Mouse (Mus musculus): ENCODE measurements around the gene Cdhr3.
"Not testable (repeated sequence)": the region's sequence is repeated elsewhere in the genome, so short reads cannot be mapped to it uniquely, and the experiment has no call there.

Cdhr3 gene

GRCm38 (mm10) chr12:33076309-33076708 lies 16.4 kb downstream of the Cdhr3 start:
- DNase-seq (ENCODE audit: low spot score in 2 of 2) = no peak

- DNase-seq (ENCODE audit: low spot score in 2 of 2) = no peak
These were observed 20.6 kb downstream of the Cdhr3 start for GRCm38 (mm10) chr12:33071901-33072672.

DNA sequence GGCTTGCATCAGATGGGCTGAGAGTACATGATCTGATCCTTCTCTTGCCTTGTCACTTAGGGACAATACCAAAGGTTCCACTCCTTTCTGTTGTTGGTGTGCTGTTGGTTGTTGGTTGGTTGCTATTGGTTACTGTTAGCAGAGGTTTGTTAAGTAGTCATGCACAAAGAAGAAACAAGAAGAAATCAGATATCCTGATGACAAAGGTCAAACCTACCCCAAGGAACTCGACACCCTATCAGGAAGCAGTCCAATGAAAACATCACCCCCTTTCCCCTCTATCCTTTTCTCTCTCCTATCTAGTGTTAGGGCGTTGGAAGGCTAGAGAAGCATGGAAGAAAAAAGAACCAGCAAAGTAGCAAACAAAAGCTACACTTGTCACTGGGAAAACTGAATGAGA lies 23.7 kb downstream of the Cdhr3 start:
- DNase-seq (ENCODE audit: low spot score in 2 of 2) = no peak

GRCm38 (mm10) chr12:33066355-33066754 lies 26.3 kb downstream of the Cdhr3 start:
- no peak for DNase-seq (ENCODE audit: low spot score in 2 of 2)

DNA sequence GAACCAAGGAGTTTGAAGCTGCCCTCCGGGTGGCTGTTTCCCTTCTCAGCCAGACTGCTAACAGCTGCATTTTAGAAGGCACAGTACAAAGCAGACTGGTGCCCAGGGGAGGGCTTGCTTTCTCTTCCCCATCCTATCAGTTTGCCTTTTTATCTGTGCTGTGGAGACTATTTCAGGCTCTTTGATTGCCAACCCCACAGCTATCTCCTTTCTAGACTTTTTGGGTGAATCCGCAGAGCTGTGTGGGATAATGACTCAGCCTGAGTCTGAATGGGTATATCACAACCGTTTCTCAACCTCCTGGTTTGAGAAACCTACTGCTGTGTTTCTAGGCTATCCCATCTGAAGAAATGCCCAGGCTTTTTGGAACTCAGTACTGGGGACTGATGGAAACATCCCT lies 27.5 kb downstream of the Cdhr3 start:
- DNase-seq (ENCODE audit: low spot score in 2 of 2) = no peak

DNA sequence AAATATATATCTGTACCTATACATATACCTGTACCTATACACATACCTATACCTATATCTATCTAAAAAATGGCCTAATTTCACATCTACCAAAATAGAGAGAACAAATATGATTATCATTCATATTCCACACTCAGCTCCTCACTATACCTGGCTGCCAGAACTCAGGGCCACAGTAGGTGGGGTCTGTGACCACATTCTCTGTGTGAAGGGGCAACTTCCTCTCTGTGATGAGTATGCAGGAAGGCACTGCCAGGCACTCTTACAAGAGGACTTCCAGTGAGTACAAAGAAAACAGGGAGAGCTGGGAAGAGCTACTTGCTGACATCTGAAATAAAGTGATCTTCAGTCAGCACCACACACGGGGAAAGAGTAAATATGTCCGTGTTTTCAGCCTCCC lies 28.4 kb downstream of the Cdhr3 start:
- DNase-seq (ENCODE audit: low spot score in 2 of 2) = no peak

GRCm38 (mm10) chr12:33063250-33063649 lies 29.4 kb downstream of the Cdhr3 start:
- no peak for DNase-seq (ENCODE audit: low spot score in 2 of 2)

- not testable (repeated sequence) for DNase-seq (ENCODE audit: low spot score in 2 of 2)
These were observed 30.3 kb downstream of the Cdhr3 start for GRCm38 (mm10) chr12:33062379-33062778.

GRCm38 (mm10) chr12:33061651-33062050 lies 31.0 kb downstream of the Cdhr3 start:
- no peak for DNase-seq (ENCODE audit: low spot score in 2 of 2)

DNA sequence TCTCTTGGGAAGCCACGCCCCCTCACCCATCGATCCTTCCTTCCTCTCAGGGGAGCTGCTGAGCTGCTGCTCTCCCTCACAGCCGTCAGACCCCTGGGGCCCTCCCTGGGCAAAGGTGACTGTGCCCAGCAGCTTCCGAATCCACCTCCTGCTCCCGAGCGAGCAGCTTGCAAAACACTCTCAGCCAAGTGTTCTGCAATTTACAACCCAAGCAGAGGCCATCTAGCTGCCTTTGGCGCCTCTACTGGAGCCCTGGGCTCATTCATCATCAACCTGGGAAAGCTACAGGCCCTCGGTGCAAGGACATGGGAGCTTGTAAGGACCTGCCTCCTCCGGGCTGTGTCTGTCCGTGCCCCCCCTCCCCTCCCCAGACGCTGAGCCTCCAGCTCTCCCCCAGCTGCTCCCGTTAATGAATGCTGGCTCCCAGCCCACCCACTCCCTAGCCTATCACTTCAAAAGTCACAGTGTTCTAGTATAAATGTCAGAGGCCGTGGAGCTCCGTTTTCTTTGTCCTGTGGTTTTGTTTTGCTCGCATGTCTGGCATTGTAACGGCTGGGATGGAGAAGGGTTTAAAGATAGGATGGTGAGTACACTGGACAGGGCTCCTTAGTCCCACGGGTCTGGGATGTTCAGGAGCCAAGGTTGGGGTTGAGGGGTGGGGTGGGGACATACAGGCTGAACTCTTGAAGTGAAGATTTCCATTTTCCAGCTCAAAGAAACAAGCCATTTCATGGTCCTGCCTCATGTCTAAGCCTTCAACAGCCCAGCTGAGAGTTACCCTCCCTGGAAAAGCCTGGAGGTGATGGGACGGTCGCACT lies 35.2 kb downstream of the Cdhr3 start:
- no peak for DNase-seq (ENCODE audit: low spot score in 2 of 2)

DNA sequence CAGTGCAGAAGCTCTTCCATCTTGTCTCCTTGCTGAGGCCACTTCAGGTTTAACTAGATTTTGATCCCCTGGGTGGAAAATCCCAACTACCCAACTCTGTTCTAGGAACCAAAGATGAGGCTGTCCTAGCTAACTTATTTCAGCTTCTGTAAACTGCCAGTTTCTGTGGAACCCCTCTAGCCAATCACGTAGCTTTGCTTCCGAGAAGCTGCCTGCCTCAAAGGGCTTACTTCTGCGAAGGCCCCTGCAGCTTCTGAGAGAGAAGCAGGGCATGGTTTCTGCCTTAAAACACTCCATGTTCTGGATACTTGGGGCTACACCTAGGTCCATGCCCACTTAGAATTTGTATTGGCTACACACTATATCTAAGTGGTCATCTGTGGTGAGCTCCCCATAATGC lies 36.1 kb downstream of the Cdhr3 start:
- no peak for DNase-seq (ENCODE audit: low spot score in 2 of 2)

GRCm38 (mm10) chr12:33056074-33056473 lies 36.6 kb downstream of the Cdhr3 start:
- DNase-seq (ENCODE audit: low spot score in 2 of 2) = no peak

DNA sequence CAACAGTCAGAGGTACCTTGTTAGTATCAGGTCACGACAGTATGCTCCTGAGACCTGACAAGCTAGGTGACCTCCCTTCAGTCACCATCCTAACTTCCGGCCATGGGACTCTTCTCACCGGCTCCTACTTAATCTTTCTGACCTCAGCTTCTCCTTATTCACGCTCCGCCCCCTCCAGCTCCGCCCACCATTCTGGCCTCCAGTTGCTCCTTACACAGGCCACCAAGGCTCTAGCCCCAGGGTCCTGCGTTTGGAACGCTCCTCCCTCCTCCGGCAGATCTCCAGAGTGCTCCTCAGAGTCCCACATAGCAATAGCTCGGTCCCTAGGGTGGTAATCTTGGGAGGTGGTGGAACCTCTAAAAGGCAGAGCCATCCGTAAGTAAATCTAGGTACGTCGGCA lies 38.9 kb downstream of the Cdhr3 start:
- DNase-seq (ENCODE audit: low spot score in 2 of 2) = no peak

DNA sequence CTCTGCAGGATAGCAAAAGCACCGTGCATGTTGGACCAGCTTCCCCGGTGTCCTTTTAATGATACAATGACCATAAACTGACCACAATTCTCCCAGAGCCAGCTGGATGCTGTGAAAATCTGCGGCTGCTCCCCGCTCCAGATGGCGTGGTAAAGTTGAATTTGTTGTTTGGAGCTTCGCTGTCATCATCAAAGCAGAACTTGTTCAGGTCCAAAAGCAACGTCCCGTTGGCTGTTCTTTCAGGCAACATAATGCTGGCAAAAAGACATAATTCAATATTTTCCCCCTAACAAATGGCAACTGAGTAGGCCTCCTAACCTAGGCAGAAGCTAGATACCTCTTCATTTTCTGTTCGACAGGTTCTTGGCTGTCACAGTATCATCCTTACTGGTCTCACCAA lies 39.4 kb downstream of the Cdhr3 start:
- no peak for DNase-seq (ENCODE audit: low spot score in 2 of 2)

DNA sequence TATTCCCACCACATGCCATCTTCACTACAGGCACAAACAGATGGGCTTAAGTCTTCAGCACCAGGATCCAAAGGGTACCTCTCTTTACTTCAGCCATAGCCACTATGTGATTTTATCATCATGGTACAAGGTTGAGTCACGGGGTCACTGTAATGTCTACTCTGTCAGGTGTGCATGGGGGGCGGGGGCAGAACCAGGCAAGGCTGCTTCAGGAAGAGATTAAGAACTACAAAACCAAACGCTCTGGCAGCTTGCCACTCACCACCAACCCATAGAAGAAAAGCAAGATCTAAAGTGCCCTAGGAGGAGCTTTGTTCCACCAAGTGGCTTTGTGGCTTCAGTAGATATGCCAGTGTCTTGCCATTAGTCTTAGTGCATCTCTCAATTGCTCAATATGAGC lies 44.3 kb downstream of the Cdhr3 start:
- no peak for DNase-seq (ENCODE audit: low spot score in 2 of 2)

DNA sequence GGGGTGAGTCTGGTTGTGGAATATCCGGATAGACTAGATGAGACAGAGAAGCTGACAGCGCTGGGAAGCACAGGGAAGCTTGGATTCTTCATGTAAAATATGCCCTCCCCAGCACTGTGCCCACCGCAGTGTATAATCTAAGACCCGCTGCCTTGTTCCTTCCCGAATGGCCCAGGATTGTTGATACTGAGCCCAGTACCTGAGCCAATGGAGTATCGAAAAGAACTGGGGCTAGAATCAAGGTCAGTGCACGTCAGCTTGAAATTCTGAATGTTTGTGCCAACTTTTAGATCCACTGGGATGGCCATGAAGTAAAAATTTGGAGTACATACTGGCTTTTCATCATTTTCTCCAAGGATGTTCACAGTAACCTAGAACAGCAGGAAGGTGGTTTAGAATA lies 46.2 kb downstream of the Cdhr3 start:
- no peak for DNase-seq (ENCODE audit: low spot score in 2 of 2)

- DNase-seq (ENCODE audit: low spot score in 2 of 2) = no peak
These were observed 46.9 kb downstream of the Cdhr3 start for GRCm38 (mm10) chr12:33045533-33046361.

DNA sequence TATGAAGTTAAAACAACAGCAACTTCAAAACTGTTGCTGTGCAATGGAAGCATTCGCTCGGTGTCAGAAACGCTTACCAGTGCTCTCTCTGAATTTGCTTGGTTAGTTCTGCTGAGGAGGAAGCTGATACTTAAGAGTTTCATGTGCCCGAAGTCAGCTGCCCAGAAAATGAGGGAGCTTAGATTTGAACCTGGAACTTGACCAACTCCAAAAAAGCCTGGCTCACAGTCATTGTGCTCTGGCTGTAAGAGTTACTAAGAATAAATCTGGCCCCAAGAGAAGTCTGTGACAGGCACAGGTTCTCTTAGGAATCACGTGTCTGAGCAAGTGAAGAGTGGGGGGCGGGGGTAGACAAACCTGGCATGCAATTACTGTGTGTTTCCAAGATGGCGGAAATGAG lies 51.2 kb downstream of the Cdhr3 start:
- DNase-seq (ENCODE audit: low spot score in 2 of 2) = no peak

- no peak for DNase-seq (ENCODE audit: low spot score in 2 of 2)
These were observed 51.9 kb downstream of the Cdhr3 start for GRCm38 (mm10) chr12:33040811-33041210.

DNA sequence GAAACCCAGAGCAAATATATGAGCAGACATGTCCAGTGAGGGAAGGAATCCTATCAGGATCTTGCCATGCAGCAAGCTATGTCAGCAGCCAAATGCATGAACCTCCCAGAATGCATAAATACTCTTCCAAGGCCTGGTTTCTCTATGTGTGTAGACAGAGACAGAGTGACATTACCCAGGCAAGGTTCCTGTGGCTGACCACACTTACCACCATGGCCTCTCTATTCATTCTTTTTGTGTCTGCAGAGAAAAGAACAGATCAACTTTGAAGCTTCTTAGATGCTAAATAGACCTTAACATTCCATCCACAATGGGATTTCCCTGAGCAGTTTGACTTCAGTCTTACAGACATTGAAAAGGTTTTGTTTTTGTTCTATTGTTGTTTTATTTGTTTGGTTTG lies 54.0 kb downstream of the Cdhr3 start:
- no peak for DNase-seq (ENCODE audit: low spot score in 2 of 2)

DNA sequence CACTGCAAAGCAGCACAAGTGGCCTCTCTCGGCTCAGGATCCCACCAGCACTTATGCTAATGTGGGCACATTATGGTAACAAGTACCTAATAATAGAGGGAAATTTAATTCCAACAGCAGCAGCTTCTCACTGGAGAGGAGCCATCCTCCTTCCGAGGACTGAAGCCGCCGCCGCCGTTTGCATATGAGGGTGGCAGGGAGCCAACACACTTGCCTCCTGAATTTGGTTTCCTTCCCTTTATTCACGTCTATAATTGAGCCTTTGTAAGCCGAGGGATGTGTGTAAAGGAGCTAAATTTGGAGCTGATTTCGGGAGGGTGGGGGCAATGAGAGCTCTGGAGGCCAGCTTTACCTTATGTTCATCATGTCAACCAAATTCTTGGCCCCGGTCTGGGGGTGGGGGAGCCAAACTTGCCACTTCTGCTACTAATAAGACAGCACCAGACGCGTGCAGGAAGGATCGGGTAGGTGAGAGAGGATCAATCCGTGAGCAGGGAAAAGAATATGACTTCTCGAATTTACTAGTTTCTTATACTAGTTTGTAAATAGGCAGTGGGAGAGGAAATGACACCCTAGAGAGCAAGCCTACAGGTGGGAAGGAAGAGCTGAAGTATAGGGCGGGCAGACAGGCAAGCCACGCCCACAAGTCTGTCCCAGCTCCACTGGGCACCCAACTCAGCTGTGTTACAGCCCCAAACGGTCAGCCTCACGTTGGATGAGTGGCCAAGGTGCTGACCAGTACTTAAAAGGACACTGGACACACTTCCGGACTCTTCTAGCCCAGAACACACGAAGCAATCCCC lies 56.8 kb downstream of the Cdhr3 start:
- no peak for DNase-seq (ENCODE audit: low spot score in 2 of 2)
